Mouse (Mus musculus) thymus, adult 2 months (tissue): ENCODE data around the gene Sec22b. TPM values are rescaled to one million over a fixed set of nuclear protein-coding genes. Genes with fewer than 3 reads are reported as not detected.

ENCODE experiments used
- DNase-seq: peaks from one replicate; pipeline ENCODE4 v3.0.0; 2021
- H3K27ac ChIP-seq: fragments of 200-500 bp; 2 replicates; pipeline ENCODE4 v1.5.1; 2012; ENCODE audit warnings: low read length, control low read depth; ENCODE audit not compliant: control insufficient read depth, insufficient read depth
- H3K27me3 ChIP-seq: fragments of 200-500 bp; 2 replicates; pipeline ENCODE4 v1.6.1; 2012; ENCODE audit warnings: mild to moderate bottlenecking, low read length, moderate library complexity, mixed read lengths; ENCODE audit not compliant: control insufficient read depth, insufficient read depth
- H3K36me3 ChIP-seq: fragments of 200-500 bp; 2 replicates; pipeline ENCODE4 v1.6.1; 2012; ENCODE audit warnings: mild to moderate bottlenecking, low read length, moderate library complexity; ENCODE audit not compliant: control insufficient read depth, insufficient read depth
- H3K4me1 ChIP-seq: fragments of 200-500 bp; replicated peaks from 2 replicates; pipeline ENCODE4 v1.6.1; 2012; ENCODE audit warnings: low read length; ENCODE audit not compliant: control insufficient read depth, insufficient read depth
- H3K4me3 ChIP-seq: fragments of 200-500 bp; 2 replicates; pipeline ENCODE4 v1.5.1; 2012; ENCODE audit warnings: mild to moderate bottlenecking, low read length, control low read depth, moderate library complexity; ENCODE audit not compliant: control insufficient read depth, insufficient read depth
- CTCF ChIP-seq: fragments of 200-500 bp; IDR thresholded peaks from 2 replicates; pipeline ENCODE4 v1.5.1; 2012; ENCODE audit warnings: mild to moderate bottlenecking, control low read depth, low read length, moderate library complexity, borderline replicate concordance; ENCODE audit not compliant: control insufficient read depth, poor library complexity, insufficient read depth; ENCODE audit errors: extremely low read depth
- POLR2A ChIP-seq: fragments of 200-500 bp; IDR thresholded peaks from 2 replicates; pipeline ENCODE4 v1.6.1; 2012; ENCODE audit warnings: mild to moderate bottlenecking, low read length, control low read depth, moderate library complexity; ENCODE audit not compliant: control insufficient read depth, poor library complexity, insufficient read depth; ENCODE audit errors: extremely low read depth
- WGBS: fragments of 180-500 bp; shearing (Covaris S2); methylation state at CpG from one replicate; pipeline ENCODE4 v1.1.7; 2018; 5-methylcytosine and 5-hydroxymethylcytosine counted together
- polyA plus RNA-seq: library from polyadenylated mRNA; depleted of rRNA; stranded (reverse); fragments of >200 nt; gene quantifications from 2 replicates; pipeline ENCODE4 v1.2.3, GENCODE M21; 2012

Gene Sec22b
- polyA plus RNA-seq, 1 experiment: 35.2 TPM

DNA sequence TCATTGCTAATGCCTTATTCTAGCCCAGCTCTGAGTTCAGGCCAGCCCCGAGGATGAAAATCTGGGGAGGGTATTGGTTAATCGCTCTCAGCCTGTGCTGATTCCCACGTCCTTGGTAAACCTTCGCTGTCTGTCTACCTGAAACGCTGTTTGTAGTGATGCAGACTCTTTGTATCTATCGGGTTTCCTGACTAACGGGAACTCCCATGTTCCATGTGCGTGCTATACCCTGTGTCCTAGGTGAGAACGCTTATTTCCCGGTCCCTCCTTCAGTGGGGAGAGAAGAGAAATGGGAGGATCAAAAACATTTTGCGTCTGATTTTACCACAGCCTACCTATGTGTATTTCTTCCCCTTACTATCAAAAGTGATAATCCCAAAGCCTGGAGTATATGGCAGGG is 31.8 kb downstream of the Sec22b start:
- no peak overlapping the region for H3K27ac ChIP-seq
- no peak for TF ChIP-seq POLR2A
- no peak for TF ChIP-seq CTCF
- no peaks in the 10 kb centered on the region for H3K36me3 ChIP-seq
- H3K27me3 ChIP-seq: no peaks in the 10 kb centered on the region
- WGBS: 12% methylated on average over 11 of the region's 11 CpGs
- no peak overlapping the region for H3K4me3 ChIP-seq
- peaks cover 26% of the 10 kb centered on the region for H3K4me1 ChIP-seq
- no peak for DNase-seq

DNA sequence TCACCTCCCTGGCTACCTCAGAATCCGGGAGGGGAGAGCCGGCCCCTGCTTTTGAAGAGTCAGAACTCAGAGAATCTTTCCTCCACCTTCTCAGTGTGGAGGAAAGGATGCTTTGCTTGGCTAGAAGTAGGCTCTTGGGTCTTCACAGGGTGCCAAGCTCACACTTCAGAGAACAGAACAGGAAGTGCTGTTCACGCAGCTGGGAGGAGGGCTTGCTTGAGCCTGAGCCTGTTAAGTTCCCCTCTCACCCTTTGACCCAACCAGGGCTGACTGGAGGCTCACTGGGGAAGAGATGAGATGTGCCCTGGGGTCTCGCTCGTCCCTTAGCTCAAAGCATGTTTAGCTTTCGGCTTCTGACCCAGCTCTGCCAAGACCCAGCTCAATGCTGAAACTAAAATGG is 32.3 kb downstream of the Sec22b start:
- WGBS: 6% methylated on average over 6 of the region's 6 CpGs
- Histone ChIP-seq H3K36me3 (no peaks in the 10 kb centered on the region), H3K4me1 (peaks cover 26% of the 10 kb centered on the region), H3K4me3 (peak overlapping the region; percentile 15; the same call in 1 of the 2 replicates), H3K27me3 (no peaks in the 10 kb centered on the region), H3K27ac (no peak overlapping the region)
- peak; percentile 57 for DNase-seq
- TF ChIP-seq POLR2A: no peak
- peak; percentile 23; the same call in 1 of the 2 replicates for TF ChIP-seq CTCF

DNA sequence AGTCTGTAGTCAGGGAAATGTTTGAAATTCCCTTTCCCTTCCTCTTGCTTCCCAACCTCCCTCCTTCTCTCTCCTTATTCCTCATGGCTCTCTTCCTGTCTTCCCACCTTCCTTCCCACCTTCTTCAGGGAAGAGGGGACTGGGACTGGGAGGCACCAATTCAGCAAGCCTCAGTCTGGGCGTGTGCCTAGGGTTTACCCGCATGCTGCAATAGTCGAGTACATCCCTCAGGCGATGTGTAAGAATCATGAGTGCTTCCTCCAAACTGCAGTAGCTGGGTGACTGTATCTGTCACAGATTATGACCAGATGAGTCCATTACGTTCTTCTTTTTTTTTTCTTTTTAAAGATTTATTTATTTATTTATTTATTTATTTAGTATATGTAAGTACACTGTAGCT is 32.8 kb downstream of the Sec22b start:
- DNase-seq: no peak
- TF ChIP-seq CTCF (no peak), POLR2A (no peak)
- Histone ChIP-seq H3K4me3 (no peak overlapping the region), H3K27ac (no peak overlapping the region), H3K4me1 (peaks cover 26% of the 10 kb centered on the region), H3K27me3 (no peaks in the 10 kb centered on the region), H3K36me3 (no peaks in the 10 kb centered on the region)
- 83% methylated on average over 5 of the region's 5 CpGs for WGBS

DNA sequence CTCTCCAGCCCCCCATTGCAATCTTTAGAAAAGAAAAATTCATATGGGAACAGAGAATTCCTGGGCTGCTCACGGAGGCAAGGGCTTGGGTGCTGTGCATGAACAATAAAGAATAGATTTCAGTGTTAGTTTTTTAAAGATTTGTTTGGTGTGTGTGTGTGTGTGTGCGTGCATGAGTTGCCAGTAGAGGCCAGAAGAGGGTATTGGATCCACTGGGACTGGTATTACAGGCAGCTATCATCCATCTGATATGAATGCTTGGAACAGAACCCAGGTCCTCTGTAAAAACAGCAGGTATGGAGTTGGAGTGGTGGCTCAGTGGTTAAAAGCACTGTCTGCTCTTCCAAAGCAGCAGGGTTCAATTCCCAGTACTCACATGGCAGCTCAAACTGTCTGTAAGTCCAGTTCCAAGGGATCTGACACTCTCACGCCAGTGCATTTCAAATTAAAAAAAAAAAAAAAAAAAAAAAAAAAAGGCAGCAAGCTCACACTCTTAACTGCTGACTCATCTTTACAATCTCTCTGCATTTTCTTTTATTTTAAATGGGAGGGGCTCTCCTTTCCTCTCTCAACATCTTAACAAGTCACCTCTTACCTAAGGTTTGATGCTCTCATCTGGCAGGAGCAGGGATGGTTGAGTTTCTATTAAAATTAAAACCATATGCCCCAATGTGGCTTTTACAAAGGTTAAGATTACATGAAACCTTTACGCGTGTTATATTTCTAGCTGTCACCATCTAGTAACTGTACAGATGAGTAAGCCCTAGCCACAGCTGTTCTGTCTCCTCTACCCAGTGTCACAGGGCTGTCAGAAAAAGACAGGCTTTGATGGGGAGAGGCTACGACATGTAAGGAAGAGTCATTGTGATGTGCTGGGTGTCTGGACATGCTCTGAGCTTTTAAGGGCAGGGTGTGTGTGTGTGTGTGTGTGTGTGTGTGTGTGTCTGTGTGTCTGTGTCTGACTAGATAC is 33.6 kb downstream of the Sec22b start:
- H3K4me3 ChIP-seq: no peak overlapping the region
- DNase-seq: no peak
- H3K36me3 ChIP-seq: no peaks in the 10 kb centered on the region
- TF ChIP-seq CTCF: no peak
- TF ChIP-seq POLR2A: no peak
- H3K4me1 ChIP-seq: peaks cover 26% of the 10 kb centered on the region
- WGBS: 79% methylated on average over 6 of the region's 6 CpGs
- no peaks in the 10 kb centered on the region for H3K27me3 ChIP-seq
- H3K27ac ChIP-seq: no peak overlapping the region

DNA sequence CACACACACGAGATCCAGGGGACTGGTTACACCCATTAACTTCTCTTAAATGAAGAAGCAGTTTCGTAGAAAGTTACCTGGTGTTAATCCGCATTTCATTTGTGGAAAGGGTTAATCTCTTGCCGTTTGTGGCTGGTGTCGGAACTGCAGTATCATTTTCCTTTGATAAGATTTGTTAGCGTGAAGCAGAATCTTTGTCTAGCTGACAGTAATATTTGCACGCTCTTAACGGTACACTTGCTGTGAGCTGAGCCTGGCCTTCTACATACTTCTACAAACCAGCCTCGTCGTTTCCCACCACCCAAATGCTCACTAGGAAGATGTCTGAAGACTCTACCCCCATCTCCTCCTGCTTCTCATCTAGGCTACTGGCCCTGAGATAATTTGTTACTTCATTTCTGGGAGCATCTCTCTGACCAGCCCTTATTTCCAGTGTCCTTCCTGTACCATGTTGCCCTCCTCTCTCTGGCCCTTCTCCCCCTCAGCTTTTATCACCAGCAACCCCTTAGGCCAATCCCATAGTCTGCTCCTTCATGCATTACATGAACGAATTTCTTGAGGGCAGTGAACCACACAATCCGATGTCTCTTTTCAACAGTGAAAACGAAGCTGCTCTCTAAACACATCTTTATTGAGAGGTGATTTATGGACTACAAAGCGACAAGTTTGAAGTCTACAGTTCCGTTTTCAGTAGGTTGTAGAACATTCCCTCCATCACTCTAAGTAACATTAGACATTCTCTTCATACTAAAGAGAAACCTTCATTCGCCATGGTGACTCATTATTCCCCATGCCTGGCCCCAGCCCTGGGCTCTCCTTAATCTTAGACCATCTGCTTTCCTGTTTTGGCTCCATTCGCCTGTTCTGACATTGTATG is 36.3 kb downstream of the Sec22b start:
- H3K4me3 ChIP-seq: no peak overlapping the region
- H3K4me1 ChIP-seq: peaks cover 21% of the 10 kb centered on the region
- TF ChIP-seq CTCF: no peak
- TF ChIP-seq POLR2A: no peak

DNA sequence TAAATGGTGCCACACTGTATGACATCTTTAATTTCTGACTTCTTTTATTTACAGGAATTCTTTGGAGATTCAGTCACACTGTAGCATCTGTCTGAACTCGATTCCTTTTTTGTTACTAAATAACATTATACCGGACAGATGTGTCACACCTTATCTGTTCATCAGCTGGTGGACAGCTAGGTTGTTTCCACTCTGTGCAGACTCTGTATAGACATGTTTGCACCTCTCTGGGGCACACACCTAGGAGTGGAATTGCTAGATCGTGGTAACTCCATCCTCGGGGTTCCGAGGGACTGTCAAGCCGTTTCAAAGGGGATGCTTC is 36.9 kb downstream of the Sec22b start:
- Histone ChIP-seq H3K27me3 (no peaks in the 10 kb centered on the region), H3K4me1 (peaks cover 20% of the 10 kb centered on the region), H3K4me3 (no peak overlapping the region), H3K27ac (no peak overlapping the region), H3K36me3 (no peaks in the 10 kb centered on the region)
- 68% methylated on average over 6 of the region's 6 CpGs for WGBS
- no peak for DNase-seq
- TF ChIP-seq POLR2A (no peak), CTCF (no peak)

More for the DNA sequence above, 36.3 kb downstream of the Sec22b start:
- H3K36me3 ChIP-seq: no peaks in the 10 kb centered on the region
- 36% methylated on average over 17 of the region's 17 CpGs for WGBS
- H3K27me3 ChIP-seq: no peaks in the 10 kb centered on the region
- no peak for DNase-seq
- H3K27ac ChIP-seq: no peak overlapping the region
